Mouse (Mus musculus): Measurements from ENCODE around the gene Dcst2.

DNA sequence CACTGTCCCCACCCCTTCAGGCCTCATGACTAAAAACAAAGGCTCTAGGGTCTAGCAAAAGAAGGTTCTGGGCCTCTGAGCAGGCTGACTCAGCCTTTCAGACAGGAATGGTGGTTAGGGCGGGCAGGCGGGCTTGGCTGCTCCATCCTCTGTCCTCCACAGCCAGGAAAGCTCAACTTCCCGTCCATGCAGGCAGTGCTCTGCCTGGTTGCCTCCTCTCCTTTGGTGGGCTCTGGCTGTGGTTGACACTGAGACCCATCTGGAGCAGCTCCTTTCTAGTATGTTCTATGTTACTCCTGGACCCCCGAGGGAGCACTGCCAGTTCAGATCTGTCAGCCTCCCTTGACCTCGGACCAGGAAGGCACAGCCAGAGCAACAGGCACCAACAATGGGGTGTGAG lies 40.9 kb downstream of the Dcst2 start, which contains the start of gene Lenep:
- TF ChIP-seq CTCF (IDR thresholded peaks at IDR 0.05; ENCODE audit: extremely low read depth, insufficient read depth, insufficient read length, insufficient replicate concordance): no peak
- no peak for TF ChIP-seq POLR2A (IDR thresholded peaks at IDR 0.05; ENCODE audit: low read depth, low read length)
